Mouse (Mus musculus) limb, embryonic 11.5 days (tissue): ENCODE data around the gene Trmt61a. TPM values are rescaled to one million over a fixed set of nuclear protein-coding genes. Genes with fewer than 3 reads are reported as not detected.

Experiments used
- ATAC-seq: fragments of 200-750 bp; cut with Nextera tagmentation; 2 replicates; pipeline ENCODE4 v1.8.0; 2017; ENCODE audit warnings: low read depth; ENCODE audit not compliant: insufficient number of reproducible peaks, low FRiP score, low TSS enrichment
- DNase-seq: peaks from one replicate; pipeline ENCODE4 v3.0.0-alpha.2; 2015; ENCODE audit warnings: low spot score
- H3K27ac ChIP-seq: fragments of 300-500 bp; sonication (generic); replicated peaks from 2 replicates; pipeline ENCODE4 v1.5.1; 2014; ENCODE audit warnings: low read depth, mild to moderate bottlenecking, low read length
- H3K27me3 ChIP-seq: fragments of 300-500 bp; sonication (generic); 2 replicates; pipeline ENCODE4 v1.6.1; 2014; ENCODE audit warnings: mild to moderate bottlenecking, low read length, mixed read lengths; ENCODE audit not compliant: control insufficient read depth, insufficient read depth
- H3K36me3 ChIP-seq: fragments of 300-500 bp; sonication (generic); 2 replicates; pipeline ENCODE4 v1.6.1; 2014; ENCODE audit warnings: mild to moderate bottlenecking, low read length, moderate library complexity, mixed read lengths; ENCODE audit not compliant: control insufficient read depth, insufficient read depth
- H3K4me1 ChIP-seq: fragments of 300-500 bp; sonication (generic); 2 replicates; pipeline ENCODE4 v1.6.1; 2014; ENCODE audit warnings: low read length, mixed read lengths; ENCODE audit not compliant: control insufficient read depth, insufficient read depth
- H3K4me2 ChIP-seq: fragments of 300-500 bp; sonication (generic); 2 replicates; pipeline ENCODE4 v1.6.1; 2014; ENCODE audit warnings: low read depth, mild to moderate bottlenecking, moderate library complexity; ENCODE audit not compliant: severe bottlenecking
- H3K4me3 ChIP-seq: fragments of 300-500 bp; sonication (generic); 2 replicates; pipeline ENCODE4 v1.5.1; 2014; ENCODE audit warnings: low read depth, low read length
- H3K9ac ChIP-seq: fragments of 300-500 bp; sonication (generic); 2 replicates; pipeline ENCODE4 v1.6.1; 2014; ENCODE audit warnings: mild to moderate bottlenecking, low read length
- H3K9me3 ChIP-seq: fragments of 300-500 bp; sonication (generic); 2 replicates; pipeline ENCODE4 v1.6.1; 2016; ENCODE audit warnings: low read length; ENCODE audit not compliant: control insufficient read depth
- WGBS: fragments of 180-500 bp; shearing (Covaris S2); extraction: QIAGEN DNeasy Blood & Tissue Kit; methylation state at CpG from one replicate; pipeline ENCODE4 v1.1.7; 2014; 5-methylcytosine and 5-hydroxymethylcytosine counted together
- polyA plus RNA-seq: library from polyadenylated mRNA; unstranded; fragments of >200 nt; fragmentation: Nextera tagmentation; extraction: Ambion mirVana; gene quantifications from 2 replicates; pipeline ENCODE4 v1.2.1, GENCODE M21; 2014

Trmt61a gene
- polyA plus RNA-seq, 1 experiment from 2014 or later, result 7.4 TPM

GRCm38 (mm10) chr12:111677421-111677820 is 484 bp upstream of the Trmt61a start:
- peak overlapping the region; percentile 70 for H3K9ac ChIP-seq
- peaks cover 19% of the 10 kb centered on the region for H3K27me3 ChIP-seq
- peaks cover 9% of the 10 kb centered on the region for H3K4me1 ChIP-seq
- 0 out of 2 replicates have a peak, but pooled peaks cover 2% of the 10 kb centered on the region for H3K36me3 ChIP-seq
- H3K27ac ChIP-seq, result peak overlapping the region; percentile 85
- H3K4me3 ChIP-seq, result peak overlapping the region; percentile 95
- no peak for DNase-seq
- H3K9me3 ChIP-seq, result no peaks in the 10 kb centered on the region
- 23% methylated on average over 5 of the region's 5 CpGs for WGBS
- peak overlapping the region; percentile 95 for H3K4me2 ChIP-seq
- 0 out of 2 replicates have a peak, but pooled peaks have one; percentile 3 for ATAC-seq

- Histone ChIP-seq H3K9me3 (no peaks in the 10 kb centered on the region), H3K27me3 (peaks cover 9% of the 10 kb centered on the region), H3K4me2 (peak overlapping the region; percentile 95), H3K36me3 (0 out of 2 replicates have a peak, but pooled peaks cover 2% of the 10 kb centered on the region), H3K4me3 (peak overlapping the region; percentile 95), H3K4me1 (peaks cover 6% of the 10 kb centered on the region), H3K9ac (peak overlapping the region; percentile 70), H3K27ac (no peak overlapping the region)
- ATAC-seq (no peak), DNase-seq (no peak)
- WGBS, result 6% methylated on average over 13 of the region's 13 CpGs
Observed at GRCm38 (mm10) chr12:111678670-111678933, 697 bp downstream of the Trmt61a start.

- ATAC-seq (no peak), DNase-seq (no peak)
- peaks cover 6% of the 10 kb centered on the region for H3K4me1 ChIP-seq
- 57% methylated on average over 7 of the region's 7 CpGs for WGBS
- H3K9me3 ChIP-seq, result no peaks in the 10 kb centered on the region
- peak overlapping the region; percentile 95 for H3K4me3 ChIP-seq
- 0 out of 2 replicates have a peak, but pooled peaks cover 2% of the 10 kb centered on the region for H3K36me3 ChIP-seq
- peaks cover 5% of the 10 kb centered on the region for H3K27me3 ChIP-seq
- H3K9ac ChIP-seq, result no peak overlapping the region
- H3K4me2 ChIP-seq, result peak overlapping the region; percentile 95
- no peak overlapping the region for H3K27ac ChIP-seq
Observed at GRCm38 (mm10) chr12:111678997-111679396, 1.1 kb downstream of the Trmt61a start.

- DNase-seq (no peak), ATAC-seq (no peak)
- 94% methylated on average over 13 of the region's 13 CpGs for WGBS
- Histone ChIP-seq H3K4me1 (peaks cover 6% of the 10 kb centered on the region), H3K4me2 (no peak overlapping the region), H3K36me3 (0 out of 2 replicates have a peak, but pooled peaks cover 2% of the 10 kb centered on the region), H3K9ac (no peak overlapping the region), H3K4me3 (no peak overlapping the region), H3K27ac (no peak overlapping the region), H3K9me3 (no peaks in the 10 kb centered on the region), H3K27me3 (no peaks in the 10 kb centered on the region)
Observed at GRCm38 (mm10) chr12:111680661-111681060, 2.8 kb downstream of the Trmt61a start.

GRCm38 (mm10) chr12:111681305-111681704 is 3.4 kb downstream of the Trmt61a start:
- H3K27me3 ChIP-seq, result no peaks in the 10 kb centered on the region
- H3K36me3 ChIP-seq, result 0 out of 2 replicates have a peak, but pooled peaks cover 2% of the 10 kb centered on the region
- no peak overlapping the region for H3K4me3 ChIP-seq
- DNase-seq (no peak), ATAC-seq (no peak)
- no peak overlapping the region for H3K27ac ChIP-seq
- 82% methylated on average over 8 of the region's 8 CpGs for WGBS
- H3K4me2 ChIP-seq, result no peak overlapping the region
- no peak overlapping the region for H3K9ac ChIP-seq
- H3K9me3 ChIP-seq, result no peaks in the 10 kb centered on the region
- peaks cover 6% of the 10 kb centered on the region for H3K4me1 ChIP-seq

- DNase-seq (no peak), ATAC-seq (no peak)
- Histone ChIP-seq H3K27me3 (no peaks in the 10 kb centered on the region), H3K36me3 (0 out of 2 replicates have a peak, but pooled peaks cover 2% of the 10 kb centered on the region), H3K9me3 (no peaks in the 10 kb centered on the region), H3K9ac (no peak overlapping the region), H3K27ac (no peak overlapping the region), H3K4me3 (no peak overlapping the region), H3K4me2 (no peak overlapping the region), H3K4me1 (peaks cover 6% of the 10 kb centered on the region)
- WGBS, result 84% methylated on average over 5 of the region's 5 CpGs
Observed at GRCm38 (mm10) chr12:111682003-111682402, 4.1 kb downstream of the Trmt61a start.

GRCm38 (mm10) chr12:111682806-111683205 is 4.9 kb downstream of the Trmt61a start:
- Histone ChIP-seq H3K36me3 (0 out of 2 replicates have a peak, but pooled peaks cover 2% of the 10 kb centered on the region), H3K4me1 (peaks cover 6% of the 10 kb centered on the region), H3K27ac (no peak overlapping the region), H3K27me3 (no peaks in the 10 kb centered on the region), H3K9ac (no peak overlapping the region), H3K4me3 (no peak overlapping the region), H3K4me2 (no peak overlapping the region), H3K9me3 (no peaks in the 10 kb centered on the region)
- DNase-seq (no peak), ATAC-seq (no peak)
- 65% methylated on average over 5 of the region's 5 CpGs for WGBS

GRCm38 (mm10) chr12:111686390-111686789 is 8.5 kb downstream of the Trmt61a start:
- Histone ChIP-seq H3K9me3 (no peaks in the 10 kb centered on the region), H3K9ac (no peak overlapping the region), H3K4me3 (no peak overlapping the region), H3K36me3 (no peaks in the 10 kb centered on the region), H3K4me1 (no peaks in the 10 kb centered on the region), H3K4me2 (no peak overlapping the region), H3K27me3 (no peaks in the 10 kb centered on the region), H3K27ac (no peak overlapping the region)
- no peak for DNase-seq
- 75% methylated on average over 4 of the region's 4 CpGs for WGBS
- ATAC-seq, result no peak
